Mouse (Mus musculus): ENCODE data around the gene Zfp512. TPM values are rescaled to one million over a fixed set of nuclear protein-coding genes. Genes with fewer than 3 reads are reported as not detected.

The Zfp512 gene
- polyA plus RNA-seq (2017; shearing (Covaris generic)): 52.3 TPM

DNA sequence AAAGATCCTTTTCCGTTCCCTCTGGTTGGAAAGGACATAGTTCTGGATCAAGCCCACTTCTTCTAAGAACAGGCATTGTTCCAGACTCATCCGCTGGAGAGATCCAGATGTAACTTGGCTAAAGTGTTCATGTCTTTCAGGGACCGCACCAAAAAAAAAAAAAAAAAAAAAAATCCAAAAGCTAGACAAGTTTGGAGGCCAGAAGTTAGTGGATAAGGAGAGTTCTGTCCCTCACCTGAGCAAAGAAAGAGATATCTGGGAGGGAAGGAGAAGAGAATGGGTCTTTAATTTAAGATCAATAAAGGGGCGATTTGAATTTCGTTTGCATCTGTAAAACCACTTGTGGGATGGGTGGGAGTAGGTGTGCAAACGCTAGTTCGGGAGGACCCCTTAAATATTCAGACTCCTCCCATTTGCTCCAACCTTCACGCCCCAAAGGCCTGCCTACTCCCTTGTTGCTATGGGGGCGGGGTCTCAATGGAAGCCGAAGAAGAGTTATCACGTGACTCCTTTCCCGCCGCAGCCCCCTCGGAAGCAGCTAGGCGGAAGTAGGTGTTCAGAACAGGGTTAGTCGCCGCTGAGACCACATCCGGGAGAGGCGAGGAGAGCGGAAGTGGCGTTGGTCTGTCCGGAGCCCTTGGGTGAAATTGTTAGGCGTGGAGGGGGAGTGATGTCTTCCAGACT is at the start of gene Zfp512:
TSS of gene Zfp512 (plus strand) at position 554 of the 684 bp plus-strand sequence.

DNA sequence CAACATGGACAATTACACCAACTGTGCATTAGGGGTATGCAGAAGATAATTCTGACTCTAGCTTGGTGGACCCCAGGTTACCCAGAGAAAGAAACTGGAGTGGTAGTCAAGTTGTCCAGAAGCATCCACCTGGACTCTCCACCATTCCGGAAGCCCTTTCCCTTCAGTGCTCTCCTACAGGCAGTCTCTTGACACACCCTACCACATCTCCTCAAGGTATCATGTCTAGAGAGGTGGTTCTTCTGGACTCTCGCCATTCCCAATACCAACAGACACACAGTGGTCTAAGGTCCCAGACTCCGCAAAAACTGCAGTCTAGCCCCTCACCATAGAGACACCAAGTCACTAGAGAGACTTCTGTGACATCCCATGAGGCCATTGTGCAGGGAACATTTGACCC is 33.2 kb downstream of the Zfp512 start, which contains the start of gene 4930548H24Rik:
TSS of gene 4930548H24Rik (plus strand) at position 301 of the 400 bp plus-strand sequence.

DNA sequence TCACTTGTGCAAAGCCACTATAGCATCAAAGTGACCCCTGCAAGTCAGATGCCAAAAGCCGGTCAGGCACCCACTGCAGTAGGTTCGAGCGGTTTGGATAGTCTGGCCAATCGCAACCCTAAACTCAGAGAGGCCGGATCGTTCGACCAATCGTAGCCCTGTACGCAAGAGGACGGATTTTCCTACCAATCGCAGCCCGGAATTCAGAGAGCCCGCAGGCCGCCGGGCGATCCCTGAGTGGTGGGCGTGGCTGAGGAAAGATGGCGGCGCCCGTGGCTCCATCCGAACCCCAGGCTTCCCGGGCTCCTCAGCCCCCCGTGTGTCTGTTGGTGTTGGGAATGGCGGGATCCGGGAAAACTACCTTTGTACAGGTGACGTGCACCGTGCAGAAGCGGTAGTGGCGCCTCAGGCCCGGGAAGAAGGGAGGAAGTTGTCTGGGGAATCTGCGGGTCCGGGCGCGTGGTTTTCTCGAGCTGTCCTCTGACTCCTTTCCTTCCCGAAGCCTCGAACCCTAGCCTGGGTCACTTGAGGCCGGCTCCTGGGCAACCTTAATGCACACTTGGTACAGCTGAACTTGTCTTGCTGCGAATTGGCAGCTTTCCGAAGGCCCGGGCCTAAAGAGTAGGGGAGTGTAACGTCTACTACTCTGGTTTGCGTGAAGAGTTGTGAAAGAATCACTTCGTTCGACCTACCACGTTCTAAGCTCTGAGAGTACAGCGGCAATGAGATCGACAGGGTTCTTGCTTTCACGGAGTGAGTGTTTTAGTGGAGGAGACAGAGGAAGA is 42.5 kb downstream of the Zfp512 start, which contains the start of gene Gpn1:
TSS of gene Gpn1 (plus strand) at position 229 of the 785 bp plus-strand sequence.

DNA sequence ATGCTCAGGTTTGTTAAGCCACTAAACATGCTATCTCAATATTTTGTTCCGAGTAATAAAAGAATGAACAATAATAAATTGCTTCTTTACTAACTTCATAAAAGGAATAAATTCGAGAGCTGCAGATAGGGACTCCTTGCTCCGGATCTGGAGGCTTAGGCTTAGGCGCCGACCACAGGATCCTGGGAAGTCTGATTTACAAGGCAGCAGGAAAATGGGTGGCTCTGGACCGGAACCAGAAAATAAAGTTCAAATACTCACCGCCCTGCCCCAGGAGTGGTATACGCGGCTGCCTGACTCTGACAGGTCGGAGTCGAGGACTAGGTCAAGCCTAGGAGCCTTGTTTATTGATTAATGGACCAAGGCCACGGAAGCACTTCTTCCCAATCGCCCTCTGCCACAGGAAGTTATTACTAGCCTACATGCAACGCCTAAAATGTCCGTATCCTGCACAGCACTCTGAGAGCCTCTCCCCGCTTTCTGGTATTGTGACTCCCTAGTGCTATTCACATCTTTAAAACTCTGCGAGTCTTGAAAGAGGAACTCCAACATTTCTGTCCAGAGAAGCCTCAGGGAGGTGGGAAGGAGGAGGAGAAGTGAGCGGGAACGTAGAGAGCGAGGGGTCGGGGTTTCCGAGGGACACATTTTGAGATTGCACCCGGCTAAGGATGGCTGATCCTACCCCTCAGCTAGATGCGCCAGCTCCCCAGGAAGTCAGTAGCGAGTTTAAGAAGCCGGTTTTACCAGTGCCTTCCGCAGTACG is 74.3 kb downstream of the Zfp512 start, which contains the start of gene Slc4a1ap:
TSS of gene Slc4a1ap (plus strand) at position 642 of the 763 bp plus-strand sequence.

DNA sequence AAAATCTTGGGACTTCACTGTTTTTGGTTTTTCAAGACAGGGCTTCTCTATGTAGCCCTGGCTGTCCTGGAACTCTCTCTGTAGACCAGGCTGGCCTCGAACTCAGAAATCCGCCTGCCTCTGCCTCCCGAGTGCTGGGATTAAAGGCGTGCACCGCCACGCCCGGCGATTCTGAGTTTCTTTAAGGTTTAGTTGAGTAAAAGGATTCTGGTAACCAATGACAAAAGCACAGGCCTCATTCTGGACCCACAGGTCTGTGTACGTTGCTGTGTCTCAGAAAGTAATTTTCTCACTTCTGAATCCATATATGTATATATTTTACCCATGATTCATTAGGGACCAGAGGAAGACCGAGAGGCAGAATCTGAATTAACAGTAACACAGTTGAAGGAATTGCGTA is 75.5 kb downstream of the Zfp512 start, which contains the start of gene Supt7l:
TSS of gene Supt7l (minus strand) at position 101 of the 400 bp plus-strand sequence.

Other genes with a start within 250 kb of the Zfp512 start
- 57.5 TPM for gene Ppm1g, start 231.7 kb upstream of the Zfp512 start, polyA plus RNA-seq (2017; shearing (Covaris generic))
- gene Nrbp1, start 211.6 kb upstream of the Zfp512 start, polyA plus RNA-seq (2017; shearing (Covaris generic)): 188 TPM
- gene Gm9970, start 211.2 kb upstream of the Zfp512 start, polyA plus RNA-seq (2017; shearing (Covaris generic)): not detected
- gene Krtcap3, start 200.7 kb upstream of the Zfp512 start, polyA plus RNA-seq (2017; shearing (Covaris generic)): 37.1 TPM
- gene Ift172, start 161.3 kb upstream of the Zfp512 start, polyA plus RNA-seq (2017; shearing (Covaris generic)): 14.7 TPM
- not detected for gene Fndc4, start 156.4 kb upstream of the Zfp512 start, polyA plus RNA-seq (2017; shearing (Covaris generic))
- gene Gckr, start 155.0 kb upstream of the Zfp512 start, polyA plus RNA-seq (2017; shearing (Covaris generic)): not detected
- gene 4930548H24Rik, start 33.3 kb downstream of the Zfp512 start, polyA plus RNA-seq (2017; shearing (Covaris generic)): not detected
- 39.0 TPM for gene Gpn1, start 42.3 kb downstream of the Zfp512 start, polyA plus RNA-seq (2017; shearing (Covaris generic))
- 52.7 TPM for gene Slc4a1ap, start 74.6 kb downstream of the Zfp512 start, polyA plus RNA-seq (2017; shearing (Covaris generic))
- gene Supt7l, start 75.4 kb downstream of the Zfp512 start, polyA plus RNA-seq (2017; shearing (Covaris generic)): 24.3 TPM
- gene Mrpl33, start 144.5 kb downstream of the Zfp512 start, polyA plus RNA-seq (2017; shearing (Covaris generic)): 242 TPM
- gene Rbks, start 245.2 kb downstream of the Zfp512 start, polyA plus RNA-seq (2017; shearing (Covaris generic)): 23.5 TPM
- 49.2 TPM for gene Babam2, start 245.3 kb downstream of the Zfp512 start, polyA plus RNA-seq (2017; shearing (Covaris generic))